Mouse (Mus musculus): ENCODE measurements around the gene Nfyc. TPM values are rescaled to one million over a fixed set of nuclear protein-coding genes. Genes with fewer than 3 reads are reported as not detected.

Gene Nfyc
- polyA plus RNA-seq, 1 experiment, result 76.6 TPM

DNA sequence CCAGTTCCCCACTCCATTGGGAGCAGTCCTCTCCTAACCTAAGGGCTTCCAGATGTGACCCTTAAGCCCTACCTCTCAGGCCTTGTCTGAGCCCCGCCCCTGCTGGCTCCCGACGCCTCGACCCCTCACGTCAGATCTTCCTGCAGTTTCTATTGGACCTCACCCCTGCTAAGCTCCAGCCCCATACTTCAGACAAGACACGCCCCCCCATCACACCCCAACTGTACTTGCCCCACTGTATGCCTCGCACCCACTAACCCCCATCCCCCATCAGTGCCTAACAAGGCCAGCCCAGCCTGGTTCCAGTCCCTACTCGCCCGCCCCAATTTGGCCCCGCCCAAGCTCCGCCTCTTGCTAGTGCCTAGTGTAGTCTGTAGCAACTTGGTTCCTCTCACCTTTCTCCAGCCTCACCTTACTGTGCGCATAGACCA, 115.2 kb downstream of the Nfyc start:
- DNase-seq (ENCODE audit: low spot score), result no peak

DNA sequence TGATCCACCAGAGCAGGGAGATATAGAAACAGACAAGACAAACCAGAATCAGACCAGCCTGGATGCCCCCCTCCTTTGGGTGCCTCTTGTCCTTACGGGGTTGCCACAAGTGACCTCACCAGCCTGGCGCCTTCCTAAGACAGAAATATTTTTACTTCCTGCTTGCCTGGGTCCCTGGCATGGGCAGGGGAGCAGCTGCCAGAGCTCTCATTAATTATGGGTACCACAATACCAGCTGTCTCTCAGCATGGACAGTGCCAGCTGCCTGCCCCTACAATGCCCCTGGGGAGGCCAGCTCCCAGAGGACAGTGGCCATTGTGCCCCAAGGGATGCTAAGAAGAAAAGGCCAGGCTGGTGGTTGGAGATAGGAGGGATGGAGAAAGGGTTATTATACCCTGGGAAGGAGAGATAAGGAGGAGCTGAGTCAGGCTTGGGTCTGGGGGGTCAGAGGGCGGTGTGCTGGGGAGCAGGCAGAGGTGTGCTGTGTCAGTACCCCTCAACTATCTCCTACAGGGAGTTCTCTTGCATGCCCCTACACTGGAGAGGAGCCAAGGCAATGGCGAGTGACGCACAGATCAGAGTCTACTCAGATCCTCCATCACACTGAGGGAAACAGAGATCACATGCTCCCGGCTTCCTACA, 117.4 kb downstream of the Nfyc start:
- DNase-seq (ENCODE audit: low spot score), result no peak

DNA sequence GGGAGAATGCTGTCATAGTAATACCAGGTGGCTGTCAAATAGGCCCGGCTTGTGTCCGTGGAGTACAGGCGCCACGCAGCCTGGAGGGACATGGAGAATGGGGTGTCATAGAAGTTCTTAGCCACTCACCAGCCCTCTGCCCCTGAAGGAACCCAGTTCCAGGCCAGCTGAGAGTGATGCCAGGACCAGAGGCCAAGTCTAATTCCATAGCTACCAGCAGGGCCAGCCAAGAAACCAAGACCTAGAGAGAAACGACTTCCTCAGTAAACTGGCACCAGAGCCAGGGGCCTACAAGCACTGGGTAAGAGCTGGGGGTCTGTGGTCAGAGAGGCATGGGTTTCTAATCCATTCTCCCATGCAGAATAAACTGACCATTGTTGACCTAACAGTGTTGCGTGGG, 118.4 kb downstream of the Nfyc start:
- DNase-seq (ENCODE audit: low spot score), result no peak

DNA sequence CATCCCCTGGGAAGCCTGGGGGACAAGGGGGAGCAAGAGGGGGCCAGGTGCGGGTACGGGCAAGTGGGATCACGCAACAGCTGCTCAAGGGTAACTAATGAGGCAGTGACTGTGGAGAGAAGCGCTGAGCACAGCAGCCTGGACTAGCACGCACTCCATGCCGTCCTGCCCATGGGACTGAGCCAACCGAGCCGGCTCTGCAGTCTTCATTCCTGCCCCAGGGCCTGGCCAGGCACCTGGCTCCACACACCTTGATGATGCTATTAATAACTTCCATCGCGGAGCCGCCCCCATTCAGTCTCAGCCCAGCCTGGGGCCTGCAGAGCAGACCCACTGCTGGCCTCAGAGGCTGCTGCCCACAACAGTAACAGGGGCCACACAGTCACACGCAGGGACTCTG, 119.1 kb downstream of the Nfyc start:
- DNase-seq (ENCODE audit: low spot score), result no peak

Other genes starting within 250 kb of the Nfyc start
- gene Gm8439, start 242.8 kb downstream of the Nfyc start, polyA plus RNA-seq (2012; rRNA removed), result not detected in 2 replicates
- 7.3 and 9.1 TPM in 2 replicates for gene Cited4, start 165.0 kb downstream of the Nfyc start, polyA plus RNA-seq (2012; rRNA removed)
- 20.2 and 21.7 TPM in 2 replicates for gene Kcnq4, start 83.0 kb downstream of the Nfyc start, polyA plus RNA-seq (2012; rRNA removed)
- gene Rims3, start 23.2 kb upstream of the Nfyc start, polyA plus RNA-seq (2012; rRNA removed), result 0.19 and 0.28 TPM in 2 replicates
- 14.6 and 15.7 TPM in 2 replicates for gene Exo5, start 93.4 kb upstream of the Nfyc start, polyA plus RNA-seq (2012; rRNA removed)
- 1.6 and 2.0 TPM in 2 replicates for gene Zfp69, start 120.1 kb upstream of the Nfyc start, polyA plus RNA-seq (2012; rRNA removed)
- gene Smap2, start 185.7 kb upstream of the Nfyc start, polyA plus RNA-seq (2012; rRNA removed), result 13.5 and 17.5 TPM in 2 replicates
- 0.17 and 0.21 TPM in 2 replicates for gene Col9a2, start 207.8 kb upstream of the Nfyc start, polyA plus RNA-seq (2012; rRNA removed)

All from urinary bladder, adult 2 months (tissue).